Mouse (Mus musculus): ENCODE results near the gene Dtd2. TPM values are rescaled to one million over a fixed set of nuclear protein-coding genes. Genes with fewer than 3 reads are reported as not detected.

The Dtd2 gene
- polyA plus RNA-seq, 1 experiment from 2014 or later = 23.1 TPM

GRCm38 (mm10) chr12:51976531-51976930, 29.8 kb downstream of the Dtd2 start:
- H3K9me3 ChIP-seq = peaks cover 7% of the 10 kb centered on the region; the same call in 1 of the 2 replicates
- H3K27ac ChIP-seq = no peak overlapping the region
- WGBS = 80% methylated on average over 9 of the region's 9 CpGs
- H3K27me3 ChIP-seq = no peaks in the 10 kb centered on the region
- H3K4me2 ChIP-seq = no peak overlapping the region
- H3K9ac ChIP-seq = no peak overlapping the region
- H3K4me1 ChIP-seq = peaks cover 3% of the 10 kb centered on the region; the same call in 1 of the 2 replicates
- H3K4me3 ChIP-seq (replicated peaks) = no peak overlapping the region
- no peak for ATAC-seq (ENCODE audit: low FRiP score)
- no peaks in the 10 kb centered on the region for H3K36me3 ChIP-seq (replicated peaks)

GRCm38 (mm10) chr12:51974381-51974780, 31.9 kb downstream of the Dtd2 start:
- no peak for ATAC-seq (ENCODE audit: low FRiP score)
- Histone ChIP-seq H3K4me3 (replicated peaks) (no peak overlapping the region), H3K4me1 (peaks cover 9% of the 10 kb centered on the region; the same call in 1 of the 2 replicates), H3K27ac (no peak overlapping the region), H3K27me3 (no peaks in the 10 kb centered on the region), H3K9me3 (peaks cover 7% of the 10 kb centered on the region; the same call in 1 of the 2 replicates), H3K4me2 (no peak overlapping the region), H3K36me3 (replicated peaks) (no peaks in the 10 kb centered on the region), H3K9ac (no peak overlapping the region)
- WGBS = 90% methylated on average over 1 of the region's 1 CpGs

- H3K4me2 ChIP-seq = no peak overlapping the region
- no peaks in the 10 kb centered on the region for H3K36me3 ChIP-seq (replicated peaks)
- no peak overlapping the region for H3K4me3 ChIP-seq (replicated peaks)
- H3K9me3 ChIP-seq = peaks cover 7% of the 10 kb centered on the region; the same call in 1 of the 2 replicates
- peaks cover 9% of the 10 kb centered on the region; the same call in 1 of the 2 replicates for H3K4me1 ChIP-seq
- ATAC-seq (ENCODE audit: low FRiP score) = no peak
- no peak overlapping the region for H3K27ac ChIP-seq
- H3K27me3 ChIP-seq = no peaks in the 10 kb centered on the region
- WGBS = 93% methylated on average over 5 of the region's 5 CpGs
- H3K9ac ChIP-seq = no peak overlapping the region
Measured at GRCm38 (mm10) chr12:51972269-51973065, 33.8 kb downstream of the Dtd2 start.

- Histone ChIP-seq H3K9ac (peak within 1 kb of the TSS; percentile 83), H3K36me3 (replicated peaks) (no peaks in the 10 kb centered on the region), H3K9me3 (peaks cover 7% of the 10 kb centered on the region; the same call in 1 of the 2 replicates), H3K27ac (peak within 1 kb of the TSS; percentile 85), H3K4me3 (replicated peaks) (peak within 1 kb of the TSS; percentile 91), H3K27me3 (no peaks in the 10 kb centered on the region), H3K4me2 (peak within 1 kb of the TSS; percentile 74), H3K4me1 (peaks cover 9% of the 10 kb centered on the region; the same call in 1 of the 2 replicates)
- under 1% methylated on average over 45 of the region's 53 CpGs for WGBS
- ATAC-seq (ENCODE audit: low FRiP score) = peak; percentile 98
Measured at GRCm38 (mm10) chr12:51971070-51971664, 35.1 kb downstream of the Dtd2 start, which contains the start of gene Heatr5a. TSS of gene Heatr5a (minus strand) at chr12:51971321.

- Histone ChIP-seq H3K9me3 (peaks cover 7% of the 10 kb centered on the region; the same call in 1 of the 2 replicates), H3K27me3 (no peaks in the 10 kb centered on the region), H3K36me3 (replicated peaks) (no peaks in the 10 kb centered on the region), H3K4me2 (peak overlapping the region; percentile 74), H3K4me3 (replicated peaks) (peak overlapping the region; percentile 91), H3K9ac (peak overlapping the region; percentile 83), H3K4me1 (peaks cover 9% of the 10 kb centered on the region; the same call in 1 of the 2 replicates), H3K27ac (peak overlapping the region; percentile 85)
- WGBS = under 1% methylated on average over 35 of the region's 35 CpGs
- no peak; the same call in 1 of the 2 replicates for ATAC-seq (ENCODE audit: low FRiP score)
Measured at GRCm38 (mm10) chr12:51970352-51971069, 35.8 kb downstream of the Dtd2 start.

GRCm38 (mm10) chr12:51969876-51970275, 36.4 kb downstream of the Dtd2 start:
- 36% methylated on average over 7 of the region's 7 CpGs for WGBS
- no peak for ATAC-seq (ENCODE audit: low FRiP score)
- Histone ChIP-seq H3K27ac (no peak overlapping the region), H3K27me3 (no peaks in the 10 kb centered on the region), H3K36me3 (replicated peaks) (no peaks in the 10 kb centered on the region), H3K4me3 (replicated peaks) (peak overlapping the region; percentile 91), H3K4me1 (peaks cover 9% of the 10 kb centered on the region; the same call in 1 of the 2 replicates), H3K9me3 (peaks cover 7% of the 10 kb centered on the region; the same call in 1 of the 2 replicates), H3K9ac (peak overlapping the region; percentile 83; the same call in 1 of the 2 replicates), H3K4me2 (peak overlapping the region; percentile 74)

- H3K27me3 ChIP-seq = no peaks in the 10 kb centered on the region
- no peak overlapping the region for H3K27ac ChIP-seq
- 97% methylated on average over 2 of the region's 2 CpGs for WGBS
- H3K4me2 ChIP-seq = no peak overlapping the region
- H3K4me3 ChIP-seq (replicated peaks) = no peak overlapping the region
- peaks cover 9% of the 10 kb centered on the region; the same call in 1 of the 2 replicates for H3K4me1 ChIP-seq
- no peaks in the 10 kb centered on the region for H3K36me3 ChIP-seq (replicated peaks)
- ATAC-seq (ENCODE audit: low FRiP score) = no peak
- H3K9me3 ChIP-seq = peaks cover 7% of the 10 kb centered on the region; the same call in 1 of the 2 replicates
- H3K9ac ChIP-seq = no peak overlapping the region
Measured at GRCm38 (mm10) chr12:51969092-51969491, 37.2 kb downstream of the Dtd2 start.

- Histone ChIP-seq H3K27ac (no peak overlapping the region), H3K9ac (no peak overlapping the region), H3K27me3 (no peaks in the 10 kb centered on the region), H3K9me3 (peaks cover 7% of the 10 kb centered on the region; the same call in 1 of the 2 replicates), H3K4me1 (peaks cover 9% of the 10 kb centered on the region; the same call in 1 of the 2 replicates), H3K4me2 (no peak overlapping the region), H3K36me3 (replicated peaks) (no peaks in the 10 kb centered on the region), H3K4me3 (replicated peaks) (no peak overlapping the region)
- 90% methylated on average over 9 of the region's 9 CpGs for WGBS
- no peak for ATAC-seq (ENCODE audit: low FRiP score)
Measured at GRCm38 (mm10) chr12:51967915-51968595, 38.2 kb downstream of the Dtd2 start.

- Histone ChIP-seq H3K4me3 (replicated peaks) (no peak overlapping the region), H3K27ac (no peak overlapping the region), H3K9me3 (no peaks in the 10 kb centered on the region), H3K27me3 (no peaks in the 10 kb centered on the region), H3K9ac (no peak overlapping the region), H3K4me2 (no peak overlapping the region), H3K36me3 (replicated peaks) (peaks cover 13% of the 10 kb centered on the region), H3K4me1 (no peaks in the 10 kb centered on the region)
- 89% methylated on average over 6 of the region's 6 CpGs for WGBS
- ATAC-seq (ENCODE audit: low FRiP score) = no peak
Measured at GRCm38 (mm10) chr12:51957626-51958025, 48.7 kb downstream of the Dtd2 start.

- 82% methylated on average over 10 of the region's 10 CpGs for WGBS
- Histone ChIP-seq H3K4me1 (no peaks in the 10 kb centered on the region), H3K27ac (no peak overlapping the region), H3K36me3 (replicated peaks) (peaks cover 57% of the 10 kb centered on the region), H3K27me3 (no peaks in the 10 kb centered on the region), H3K4me2 (no peak overlapping the region), H3K9ac (no peak overlapping the region), H3K9me3 (no peaks in the 10 kb centered on the region), H3K4me3 (replicated peaks) (no peak overlapping the region)
- no peak for ATAC-seq (ENCODE audit: low FRiP score)
Measured at GRCm38 (mm10) chr12:51952309-51952708, 54.0 kb downstream of the Dtd2 start.

GRCm38 (mm10) chr12:51947498-51947945, 58.8 kb downstream of the Dtd2 start:
- H3K27me3 ChIP-seq = no peaks in the 10 kb centered on the region
- no peak overlapping the region for H3K9ac ChIP-seq
- WGBS = 88% methylated on average over 10 of the region's 10 CpGs
- ATAC-seq (ENCODE audit: low FRiP score) = no peak
- H3K9me3 ChIP-seq = no peaks in the 10 kb centered on the region
- no peak overlapping the region for H3K27ac ChIP-seq
- no peak overlapping the region for H3K4me2 ChIP-seq
- H3K4me3 ChIP-seq (replicated peaks) = no peak overlapping the region
- H3K36me3 ChIP-seq (replicated peaks) = peaks cover 47% of the 10 kb centered on the region
- H3K4me1 ChIP-seq = peaks cover 3% of the 10 kb centered on the region

Measured in forebrain, embryonic 12.5 days (tissue).